Mouse (Mus musculus) kidney, adult 2 months (tissue): ENCODE data around the gene Klf13. TPM values are rescaled to one million over a fixed set of nuclear protein-coding genes. Genes with fewer than 3 reads are reported as not detected.
A peak's percentile ranks its signal among the peaks of the same experiment; 100 is the strongest.

Experiments used
- DNase-seq: peaks from one replicate; pipeline ENCODE4 v3.0.0; 2021
- H3K27ac ChIP-seq: fragments of 200-500 bp; 2 replicates; pipeline ENCODE4 v1.5.1; 2012; ENCODE audit warnings: low read depth, low read length, control low read depth, inconsistent platforms; ENCODE audit not compliant: insufficient read depth
- H3K27me3 ChIP-seq: fragments of 200-500 bp; replicated peaks from 2 replicates; pipeline ENCODE4 v1.6.1; 2012; ENCODE audit warnings: mild to moderate bottlenecking, moderate library complexity, low read length, inconsistent platforms; ENCODE audit not compliant: control insufficient read depth, insufficient read depth
- H3K36me3 ChIP-seq: fragments of 200-500 bp; 2 replicates; pipeline ENCODE4 v1.6.1; 2012; ENCODE audit warnings: mild to moderate bottlenecking, moderate library complexity, low read length, inconsistent platforms; ENCODE audit not compliant: control insufficient read depth, insufficient read depth
- H3K4me1 ChIP-seq: fragments of 200-500 bp; 2 replicates; pipeline ENCODE4 v1.6.1; 2011; ENCODE audit warnings: low read length; ENCODE audit not compliant: control insufficient read depth, insufficient read depth
- H3K4me3 ChIP-seq: fragments of 200-500 bp; 2 replicates; pipeline ENCODE4 v1.5.1; 2011; ENCODE audit warnings: mild to moderate bottlenecking, low read depth, low read length, control low read depth; ENCODE audit not compliant: insufficient read depth
- CTCF ChIP-seq: fragments of 200-500 bp; conservative IDR thresholded peaks from 2 replicates; pipeline ENCODE4 v1.5.1; 2011; ENCODE audit warnings: low read depth, mild to moderate bottlenecking, control low read depth, low read length, moderate library complexity, mixed read lengths; ENCODE audit not compliant: insufficient read depth, insufficient read length
- POLR2A ChIP-seq: fragments of 200-500 bp; IDR thresholded peaks from one replicate; pipeline ENCODE4 v1.6.1; 2011; ENCODE audit warnings: low read depth, low read length, control low read depth
- WGBS: fragments of 180-500 bp; shearing (Covaris S2); methylation state at CpG from one replicate; pipeline ENCODE4 v1.1.7; 2018; 5-methylcytosine and 5-hydroxymethylcytosine counted together
- polyA plus RNA-seq: library from polyadenylated mRNA; depleted of rRNA; stranded (reverse); fragments of >200 nt; gene quantifications from 2 replicates; pipeline ENCODE4 v1.2.3, GENCODE M21; 2012

The Klf13 gene
- polyA plus RNA-seq, 1 experiment: 31.2 TPM

DNA sequence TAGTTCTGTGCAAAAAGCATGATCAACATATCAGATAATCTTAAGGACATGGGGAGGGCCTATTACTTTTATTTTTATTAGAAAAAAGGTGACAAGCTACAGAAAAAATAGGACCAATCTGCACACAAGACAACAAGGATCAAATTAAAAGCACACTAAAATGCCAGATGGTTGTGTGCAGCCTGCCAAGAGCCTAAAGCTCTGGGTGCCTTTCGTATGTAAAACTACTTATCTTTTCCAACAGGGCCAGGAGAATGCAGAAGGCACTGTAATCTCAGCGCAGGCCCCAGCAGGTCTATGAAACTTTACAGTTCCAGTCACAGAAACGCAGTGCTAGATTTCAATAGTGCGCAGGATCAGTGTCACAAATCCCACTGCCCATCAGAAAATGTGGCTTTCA lies 45.0 kb downstream of the Klf13 start:
- no peak overlapping the region for H3K4me3 ChIP-seq
- TF ChIP-seq POLR2A (no peak), CTCF (no peak)
- WGBS: 92% methylated on average over 4 of the region's 4 CpGs

DNA sequence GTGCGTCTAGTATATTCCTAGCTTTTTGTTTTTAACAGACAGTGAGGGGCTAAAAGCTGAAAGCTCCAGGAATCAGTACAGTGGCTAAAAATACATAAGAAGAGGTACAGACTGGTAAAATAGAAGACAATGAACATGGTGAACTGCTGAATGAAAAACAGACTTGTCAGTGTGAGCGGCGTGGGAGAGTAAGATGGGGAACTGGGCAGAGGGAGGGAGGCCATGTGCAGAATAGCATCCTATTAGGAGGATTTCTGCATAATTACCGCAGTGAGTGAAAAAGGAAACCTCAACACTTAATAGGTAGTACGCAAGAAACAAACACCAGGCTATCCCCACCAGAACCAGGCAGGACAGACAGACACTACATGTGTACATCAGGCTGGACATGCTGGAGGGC lies 45.5 kb downstream of the Klf13 start:
- H3K36me3 ChIP-seq: no peaks in the 10 kb centered on the region; the same call in 1 of the 2 replicates
- H3K4me1 ChIP-seq: peaks cover 36% of the 10 kb centered on the region
- H3K4me3 ChIP-seq: no peak overlapping the region
- H3K27ac ChIP-seq: no peak overlapping the region
- no peak for DNase-seq
- TF ChIP-seq CTCF (no peak), POLR2A (no peak)
- H3K27me3 ChIP-seq: no peaks in the 10 kb centered on the region
- WGBS: 96% methylated on average over 5 of the region's 5 CpGs

More for the DNA sequence above, 45.0 kb downstream of the Klf13 start:
- no peak overlapping the region for H3K27ac ChIP-seq
- H3K27me3 ChIP-seq: no peaks in the 10 kb centered on the region
- H3K4me1 ChIP-seq: peaks cover 38% of the 10 kb centered on the region
- H3K36me3 ChIP-seq: no peaks in the 10 kb centered on the region; the same call in 1 of the 2 replicates
- no peak for DNase-seq

DNA sequence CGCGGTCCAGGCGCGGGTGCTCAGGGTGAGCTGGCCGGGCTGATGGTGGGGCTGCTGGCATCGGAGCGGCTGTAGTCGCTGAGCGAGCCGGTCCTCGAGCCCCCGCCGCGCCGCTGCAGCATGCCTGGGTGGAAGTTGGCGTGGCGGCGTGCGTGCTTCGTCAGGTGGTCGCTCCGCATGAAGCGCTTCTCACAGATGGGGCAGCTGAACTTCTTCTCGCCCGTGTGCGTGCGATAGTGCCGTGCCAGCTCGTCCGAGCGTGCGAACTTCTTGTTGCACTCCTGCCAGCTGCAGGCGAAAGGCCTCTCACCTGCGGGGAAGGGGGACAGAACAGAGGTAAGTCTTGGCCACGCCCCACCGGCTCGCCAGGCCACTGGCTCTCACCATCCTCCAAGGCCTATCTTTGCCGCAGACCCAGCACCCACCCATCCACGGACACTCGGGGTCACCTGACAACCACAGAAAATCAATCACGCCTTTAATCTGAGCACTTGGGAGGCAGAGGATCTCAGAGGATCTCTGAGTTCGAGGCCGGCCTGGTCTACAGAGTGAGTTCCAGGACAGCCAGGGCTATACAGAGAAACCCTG lies 47.1 kb downstream of the Klf13 start:
- 67% methylated on average over 43 of the region's 43 CpGs for WGBS
- Histone ChIP-seq H3K4me3 (no peak overlapping the region), H3K36me3 (no peaks in the 10 kb centered on the region; the same call in 1 of the 2 replicates), H3K27me3 (no peaks in the 10 kb centered on the region), H3K27ac (no peak overlapping the region), H3K4me1 (peaks cover 31% of the 10 kb centered on the region)
- no peak for TF ChIP-seq POLR2A
- TF ChIP-seq CTCF: no peak
- peak; percentile 49 for DNase-seq

DNA sequence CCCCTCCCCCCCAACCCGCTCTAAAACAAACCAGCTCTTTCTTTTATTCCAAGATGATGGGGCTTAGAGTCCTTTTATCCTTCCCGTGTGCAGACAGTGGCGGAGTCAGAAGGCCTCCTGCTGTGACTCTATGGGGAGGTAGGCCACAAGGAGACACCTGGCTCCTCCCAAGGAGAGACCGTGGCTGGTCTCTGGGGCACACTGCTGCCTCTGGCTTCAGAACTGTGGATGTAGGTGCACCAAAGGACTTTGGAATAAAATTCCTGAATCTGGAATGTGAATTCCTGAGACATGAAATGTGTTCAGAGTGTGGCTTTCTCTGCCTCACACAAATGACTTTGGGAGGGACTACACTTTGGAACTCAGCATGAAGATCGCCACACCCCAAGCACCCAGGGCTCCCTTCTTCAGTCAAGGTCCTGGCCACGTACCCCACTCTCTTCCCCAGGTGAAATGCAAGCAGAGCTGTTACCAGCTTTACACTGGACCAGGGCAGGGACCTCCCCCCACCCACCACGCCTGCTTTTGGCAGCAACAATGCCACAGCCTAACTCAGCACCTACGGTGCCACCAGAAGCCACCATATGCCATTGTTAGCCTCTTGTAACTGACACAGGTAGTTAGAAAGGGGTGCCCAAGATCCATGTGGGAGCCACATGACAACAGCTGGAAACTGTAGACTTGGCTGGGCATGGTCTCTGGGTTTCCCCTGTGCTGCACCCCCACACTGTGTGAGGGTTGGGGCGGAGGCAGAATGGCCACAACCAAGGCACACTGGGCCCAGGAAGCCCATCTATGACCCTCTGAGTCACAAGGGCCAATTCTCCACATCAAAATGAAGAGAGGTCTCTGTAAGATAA lies 49.4 kb downstream of the Klf13 start:
- Histone ChIP-seq H3K27me3 (no peaks in the 10 kb centered on the region), H3K27ac (peak overlapping the region; percentile 40), H3K4me3 (no peak overlapping the region), H3K36me3 (no peaks in the 10 kb centered on the region; the same call in 1 of the 2 replicates), H3K4me1 (peaks cover 12% of the 10 kb centered on the region)
- TF ChIP-seq CTCF: no peak
- no peak for TF ChIP-seq POLR2A
- 63% methylated on average over 9 of the region's 9 CpGs for WGBS
- peak; percentile 55 for DNase-seq

DNA sequence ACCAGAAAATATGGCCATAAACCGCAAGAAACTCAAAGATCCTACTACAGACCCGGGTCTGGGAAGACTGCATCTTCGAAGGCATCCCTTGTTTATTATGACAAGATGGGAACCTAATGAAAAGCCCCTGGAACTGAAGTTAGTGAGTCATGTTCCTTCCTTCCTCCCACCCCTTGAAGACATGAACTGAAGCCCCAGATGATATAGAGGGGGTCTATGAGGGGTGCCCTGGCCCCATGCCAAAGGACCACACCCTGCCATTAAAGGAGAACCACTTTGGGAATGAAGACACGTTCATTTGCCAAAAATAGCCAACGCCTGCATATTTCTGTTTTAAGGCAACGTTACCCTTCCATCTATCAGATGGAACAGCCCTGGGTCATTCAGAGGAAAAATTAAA lies 50.0 kb downstream of the Klf13 start:
- TF ChIP-seq CTCF (no peak), POLR2A (no peak)
- Histone ChIP-seq H3K4me1 (peaks cover 12% of the 10 kb centered on the region), H3K4me3 (no peak overlapping the region), H3K36me3 (no peaks in the 10 kb centered on the region; the same call in 1 of the 2 replicates), H3K27me3 (no peaks in the 10 kb centered on the region), H3K27ac (no peak overlapping the region)
- WGBS: 63% methylated on average over 6 of the region's 6 CpGs
- DNase-seq: no peak

DNA sequence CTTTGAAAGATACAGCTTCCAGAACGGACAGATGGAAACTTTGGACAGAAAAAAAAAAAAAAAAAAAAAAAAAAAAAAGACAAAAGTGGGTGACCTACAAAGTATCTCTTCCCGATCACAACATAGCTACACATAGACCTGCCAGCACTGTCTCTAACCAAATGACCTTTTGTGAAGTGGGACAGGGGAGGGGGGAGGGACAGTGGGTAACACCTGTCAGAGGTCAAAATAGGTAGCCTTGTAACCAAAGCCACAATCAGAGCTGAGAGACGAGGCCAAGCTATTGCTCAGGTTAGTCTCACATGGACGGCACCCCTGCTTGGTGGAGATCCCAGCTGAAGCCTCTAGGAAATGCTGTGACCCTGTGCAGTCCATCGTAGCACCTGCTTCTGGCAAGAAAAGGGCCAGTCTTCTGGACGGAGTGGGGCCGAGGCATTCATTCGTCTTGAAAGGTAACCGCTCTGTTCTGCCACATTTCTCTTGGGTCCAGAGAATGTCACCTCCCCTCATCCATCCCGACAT lies 51.1 kb downstream of the Klf13 start:
- DNase-seq: no peak
- peak overlapping the region; percentile 62 for H3K27ac ChIP-seq
- H3K4me1 ChIP-seq: peaks cover 12% of the 10 kb centered on the region
- H3K4me3 ChIP-seq: no peak overlapping the region
- no peaks in the 10 kb centered on the region for H3K27me3 ChIP-seq
- H3K36me3 ChIP-seq: no peaks in the 10 kb centered on the region; the same call in 1 of the 2 replicates
- 65% methylated on average over 10 of the region's 10 CpGs for WGBS
- TF ChIP-seq POLR2A: no peak
- no peak for TF ChIP-seq CTCF
